Mouse (Mus musculus) heart, embryonic 15.5 days (tissue): Measurements from ENCODE around the gene Ciz1. TPM values are rescaled to one million over a fixed set of nuclear protein-coding genes. Genes with fewer than 3 reads are reported as not detected.

ENCODE experiments used
- microRNA-seq: library from miRNA; unstranded; fragments of <30 nt; microRNA quantifications from one replicate; pipeline ENCODE4, GENCODE M21; 2016
- polyA plus RNA-seq: library from polyadenylated mRNA; unstranded; fragments of >200 nt; fragmentation: Nextera tagmentation; extraction: Ambion mirVana; gene quantifications from 2 replicates; pipeline ENCODE4 v1.2.1, GENCODE M21; 2015

Ciz1 gene
- polyA plus RNA-seq, 1 experiment from 2014 or later = 30.9 TPM

Small RNA genes within 50 kb of the gene (microRNA-seq; reads per million reads assigned to microRNA genes)
- 1.3 reads per million for gene Gm23363
- gene Mir199b = 440 reads per million, percentile 71 among the genes with 10 or more reads in this experiment

Other genes starting within 250 kb of the Ciz1 start
- 21.0 and 34.8 TPM in 2 replicates for gene Prrc2b, start 201.2 kb upstream of the Ciz1 start, polyA plus RNA-seq
- 15.4 and 18.0 TPM in 2 replicates for gene Pomt1, start 115.7 kb upstream of the Ciz1 start, polyA plus RNA-seq
- 32.9 and 49.0 TPM in 2 replicates for gene Uck1, start 92.2 kb upstream of the Ciz1 start, polyA plus RNA-seq
- 21.7 and 26.4 TPM in 2 replicates for gene Golga2, start 64.9 kb upstream of the Ciz1 start, polyA plus RNA-seq
- gene Swi5, start 64.3 kb upstream of the Ciz1 start, polyA plus RNA-seq = 275 and 299 TPM in 2 replicates
- gene Dnm1, start 1.0 kb downstream of the Ciz1 start, polyA plus RNA-seq = 1.9 and 5.4 TPM in 2 replicates
- 43.9 and 46.0 TPM in 2 replicates for gene 1110008P14Rik, start 29.6 kb downstream of the Ciz1 start, polyA plus RNA-seq
- gene Lcn2, start 35.9 kb downstream of the Ciz1 start, polyA plus RNA-seq = 2.2 and 2.8 TPM in 2 replicates
- gene Ptges2, start 43.6 kb downstream of the Ciz1 start, polyA plus RNA-seq = 38.2 and 41.8 TPM in 2 replicates
- gene Naif1, start 98.1 kb downstream of the Ciz1 start, polyA plus RNA-seq = 4.0 and 5.1 TPM in 2 replicates
- 9.1 and 12.1 TPM in 2 replicates for gene Slc25a25, start 99.1 kb downstream of the Ciz1 start, polyA plus RNA-seq
- gene Fam102a, start 183.0 kb downstream of the Ciz1 start, polyA plus RNA-seq = 4.8 and 8.6 TPM in 2 replicates
- gene Dpm2, start 218.5 kb downstream of the Ciz1 start, polyA plus RNA-seq = 62.0 and 71.0 TPM in 2 replicates
- 0.23 TPM in 1 of 2 replicates, not detected in the other for gene Pip5kl1, start 222.5 kb downstream of the Ciz1 start, polyA plus RNA-seq
- 0.08 TPM in 1 of 2 replicates, not detected in the other for gene 9430097D07Rik, start 223.4 kb downstream of the Ciz1 start, polyA plus RNA-seq
- gene St6galnac4, start 234.8 kb downstream of the Ciz1 start, polyA plus RNA-seq = 33.5 and 38.7 TPM in 2 replicates
- 28.5 and 29.0 TPM in 2 replicates for gene St6galnac6, start 247.4 kb downstream of the Ciz1 start, polyA plus RNA-seq